Mouse (Mus musculus): ENCODE data around the gene Commd7.
"Not testable (repeated sequence)": the region's sequence is repeated elsewhere in the genome, so short reads cannot be mapped to it uniquely, and the experiment has no call there.

The Commd7 gene

DNA sequence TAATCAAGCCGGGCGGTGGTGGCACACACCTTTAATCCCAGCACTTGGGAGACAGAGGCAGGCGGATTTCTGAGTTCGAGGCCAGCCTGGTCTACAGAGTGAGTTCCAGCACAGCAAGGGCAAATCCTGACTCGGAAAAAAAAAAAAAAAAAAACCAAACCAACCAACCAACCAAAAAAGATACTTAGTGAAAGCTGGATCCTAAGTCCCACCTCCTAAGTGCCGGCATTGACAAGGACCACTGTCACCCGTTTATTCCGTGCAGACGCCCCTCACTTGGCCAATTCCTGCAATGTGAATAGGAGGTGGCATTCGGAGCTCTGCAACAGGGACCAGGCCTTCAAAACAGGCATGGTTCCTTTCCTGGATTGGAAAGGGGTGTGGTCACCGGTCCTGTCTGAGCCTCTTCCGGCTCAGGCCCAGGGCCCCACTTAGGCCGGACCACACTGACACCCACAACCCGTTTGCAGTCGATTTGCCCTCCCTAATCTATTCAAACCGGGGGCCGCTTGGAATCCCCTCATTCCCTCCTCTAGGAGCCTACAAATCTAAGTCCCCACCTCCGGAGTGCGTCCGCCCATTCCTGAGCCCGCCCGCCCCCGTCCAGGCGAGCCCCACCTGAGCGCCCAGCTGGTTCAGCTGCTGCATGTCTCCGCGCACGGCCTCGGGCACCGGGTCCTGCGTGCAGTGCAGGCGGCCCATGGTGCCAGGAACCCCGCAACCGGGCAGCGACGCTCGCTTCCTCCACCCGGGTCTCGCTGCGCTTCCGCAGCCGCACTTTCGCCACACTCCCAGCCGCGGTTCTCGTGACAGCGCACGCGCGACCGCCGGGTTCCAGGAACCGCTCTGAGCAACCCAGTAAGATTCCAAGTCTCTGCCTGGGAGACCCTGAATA is at the start of gene Commd7:
Gene Commd7, minus strand, starts transcription at position 806 of the 895 bp plus-strand sequence.
- DNase-seq (ENCODE audit: low read depth, low spot score): peak; percentile 86

GRCm38 (mm10) chr2:153679959-153680358 is 47.4 kb upstream of the Commd7 start:
- no peak for DNase-seq (ENCODE audit: low read depth, low spot score)

DNA sequence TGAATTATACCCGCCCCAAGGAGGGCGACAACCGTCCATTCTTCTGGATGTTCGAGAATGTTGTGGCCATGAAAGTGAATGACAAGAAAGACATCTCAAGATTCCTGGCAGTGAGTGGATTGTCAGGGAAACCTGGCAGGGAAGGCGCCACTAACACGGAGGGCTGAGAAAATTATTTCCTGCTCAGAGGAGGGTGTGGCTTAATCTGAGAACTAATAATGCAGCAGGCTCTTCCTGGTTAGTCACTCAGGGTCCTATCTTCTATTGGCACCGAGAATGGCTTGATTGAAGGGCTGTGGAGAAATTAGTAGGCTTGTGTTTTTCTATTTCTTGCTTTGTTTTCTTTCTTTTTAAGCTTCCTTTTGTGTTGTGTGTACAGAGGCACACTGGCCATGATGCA is 45.0 kb upstream of the Commd7 start:
- no peak for DNase-seq (ENCODE audit: low read depth, low spot score)

DNA sequence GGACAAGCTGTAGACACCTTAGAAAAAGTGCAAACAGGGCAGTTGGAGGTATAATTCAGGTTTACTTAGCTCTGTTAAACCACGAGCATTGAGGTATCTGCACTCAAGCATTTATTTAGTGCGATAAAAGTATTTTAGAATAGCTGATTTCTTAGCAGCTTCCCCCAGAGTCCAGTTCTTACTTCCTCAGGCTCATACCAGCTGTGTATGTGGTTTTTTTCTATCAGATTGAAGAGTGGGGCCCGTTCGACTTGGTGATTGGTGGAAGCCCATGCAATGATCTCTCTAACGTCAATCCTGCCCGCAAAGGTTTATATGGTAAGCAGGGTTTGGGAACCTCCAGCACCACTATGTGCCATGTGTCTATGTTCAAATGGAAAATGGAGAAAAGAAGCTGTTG is 44.4 kb upstream of the Commd7 start:
- no peak for DNase-seq (ENCODE audit: low read depth, low spot score)

- DNase-seq (ENCODE audit: low read depth, low spot score): not testable (repeated sequence)
Observed at GRCm38 (mm10) chr2:153675364-153675763, 42.8 kb upstream of the Commd7 start.

GRCm38 (mm10) chr2:153672619-153673018 is 40.0 kb upstream of the Commd7 start:
- no peak for DNase-seq (ENCODE audit: low read depth, low spot score)

DNA sequence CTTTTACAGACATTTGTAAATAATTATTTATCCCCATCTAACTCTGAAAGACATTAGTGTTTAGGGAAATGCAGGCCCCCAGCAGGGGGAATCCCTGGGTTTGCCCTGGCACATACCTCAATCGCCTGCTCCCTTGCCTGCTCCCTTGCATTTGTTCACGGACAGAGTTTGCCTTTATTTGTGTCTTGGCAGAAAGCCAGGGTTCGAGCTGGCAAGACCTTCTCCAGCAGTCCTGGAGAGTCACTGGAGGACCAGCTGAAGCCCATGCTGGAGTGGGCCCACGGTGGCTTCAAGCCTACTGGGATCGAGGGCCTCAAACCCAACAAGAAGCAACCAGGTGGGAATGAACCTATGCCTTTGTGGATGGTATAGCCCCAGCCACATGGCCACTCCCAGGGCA is 37.5 kb upstream of the Commd7 start:
- DNase-seq (ENCODE audit: low read depth, low spot score): no peak

DNA sequence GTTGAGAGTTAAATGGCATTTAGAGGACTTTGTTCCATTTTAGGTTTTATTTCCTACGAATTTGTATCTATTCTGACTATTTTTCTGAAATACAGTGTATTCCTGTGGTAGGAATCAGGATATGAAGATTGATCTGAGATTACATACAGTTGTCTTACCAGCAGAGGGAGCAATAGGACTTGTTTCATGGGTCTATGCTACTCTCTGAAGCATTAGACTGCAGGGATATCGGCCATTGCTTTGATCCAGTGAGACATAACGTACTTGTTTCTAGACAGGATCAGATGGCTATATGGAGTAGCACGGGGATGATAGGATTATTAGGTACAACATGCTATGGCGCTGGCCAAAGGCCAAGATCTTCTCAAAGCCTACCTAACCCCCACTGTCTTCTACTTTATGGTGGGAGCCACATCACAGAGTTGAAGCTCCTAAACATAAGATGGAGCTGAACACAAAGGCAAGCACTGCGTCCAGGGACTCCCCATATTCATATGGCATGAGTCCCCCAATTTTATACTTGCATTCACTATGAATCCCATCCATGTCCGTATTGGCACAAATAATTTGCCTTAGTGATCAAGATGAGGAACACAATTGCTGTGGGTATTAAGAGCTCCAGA is 36.3 kb upstream of the Commd7 start:
- peak; percentile 59 for DNase-seq (ENCODE audit: low read depth, low spot score)

DNA sequence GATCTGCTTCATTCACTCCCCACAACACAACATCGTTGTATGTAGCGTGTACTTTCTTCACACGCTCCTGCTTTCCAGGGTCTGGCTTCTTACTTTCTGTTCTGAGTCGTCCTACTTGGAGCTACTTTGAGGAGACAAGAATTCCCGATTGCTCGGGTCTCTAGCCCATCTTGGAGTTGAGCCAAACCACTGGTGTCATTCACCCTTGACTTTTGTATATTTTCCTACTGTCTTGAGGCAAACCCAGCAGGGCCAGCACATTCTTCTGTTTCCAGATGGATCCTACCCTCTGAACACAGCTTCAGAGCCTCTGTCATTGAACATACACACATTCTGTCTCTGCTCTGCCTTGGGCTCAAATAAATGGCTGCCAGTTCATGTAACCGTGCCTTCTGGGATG is 32.8 kb upstream of the Commd7 start:
- DNase-seq (ENCODE audit: low read depth, low spot score): peak; percentile 16

DNA sequence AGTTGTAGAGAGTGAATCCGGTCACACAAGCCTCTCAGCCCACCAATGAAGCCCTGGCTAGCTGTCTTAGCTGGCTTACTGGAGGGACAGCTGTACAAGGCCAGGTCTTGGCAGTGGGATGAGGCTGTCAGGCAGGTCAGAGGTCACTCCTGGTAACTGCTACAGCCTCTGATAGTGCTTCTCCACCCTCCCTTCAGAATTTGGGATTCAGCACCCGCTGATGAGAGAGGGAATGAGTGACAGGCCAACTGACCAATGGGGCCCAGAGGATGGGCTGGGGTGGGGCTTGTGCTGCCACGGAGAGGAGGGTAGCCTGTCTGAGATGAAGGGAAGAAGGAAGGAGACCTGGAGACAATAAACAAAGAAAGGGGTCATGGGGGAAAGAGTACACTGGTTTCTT is 28.0 kb upstream of the Commd7 start:
- DNase-seq (ENCODE audit: low read depth, low spot score): peak; percentile 54

GRCm38 (mm10) chr2:153657659-153658058 is 25.1 kb upstream of the Commd7 start:
- not testable (repeated sequence) for DNase-seq (ENCODE audit: low read depth, low spot score)

- DNase-seq (ENCODE audit: low read depth, low spot score): no peak
Observed at GRCm38 (mm10) chr2:153651681-153652080, 19.1 kb upstream of the Commd7 start.

GRCm38 (mm10) chr2:153650014-153650687 is 17.6 kb upstream of the Commd7 start:
- DNase-seq (ENCODE audit: low read depth, low spot score): peak; percentile 12

DNA sequence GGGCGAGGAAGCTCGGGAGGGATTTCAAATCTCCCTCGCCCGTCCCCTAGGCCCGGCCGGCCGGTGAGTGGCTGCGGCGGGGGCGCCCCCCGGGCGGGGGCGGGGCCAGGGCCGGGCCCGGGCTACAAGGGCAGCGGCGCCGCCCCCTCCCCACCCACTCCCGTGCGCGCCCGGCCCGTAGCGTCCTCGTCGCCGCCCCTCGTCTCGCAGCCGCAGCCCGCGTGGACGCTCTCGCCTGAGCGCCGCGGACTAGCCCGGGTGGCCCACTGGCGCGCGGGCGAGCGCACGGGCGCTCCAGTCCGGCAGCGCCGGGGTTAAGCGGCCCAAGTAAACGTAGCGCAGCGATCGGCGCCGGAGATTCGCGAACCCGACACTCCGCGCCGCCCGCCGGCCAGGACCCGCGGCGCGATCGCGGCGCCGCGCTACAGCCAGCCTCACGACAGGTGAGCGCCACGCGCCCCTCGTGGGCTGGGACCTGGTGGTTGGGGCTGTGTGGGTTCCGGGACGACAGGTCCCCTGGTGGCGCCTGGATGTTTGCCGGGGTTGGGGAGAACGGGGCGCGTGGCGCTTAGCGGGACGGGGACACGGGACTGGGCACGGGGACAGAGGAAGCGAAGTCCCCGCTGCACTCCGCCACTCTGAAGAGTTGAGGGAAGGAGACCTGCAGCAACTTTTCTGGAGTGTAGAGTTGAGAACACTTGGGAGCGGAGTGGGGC is 16.9 kb upstream of the Commd7 start, which contains the start of gene Dnmt3b:
Gene Dnmt3b, plus strand, starts transcription at position 153 of the 716 bp plus-strand sequence.
- peak; percentile 76 for DNase-seq (ENCODE audit: low read depth, low spot score)

- no peak for DNase-seq (ENCODE audit: low read depth, low spot score)
Observed at GRCm38 (mm10) chr2:153648773-153649297, 16.3 kb upstream of the Commd7 start.

GRCm38 (mm10) chr2:153642999-153643398 is 10.4 kb upstream of the Commd7 start:
- DNase-seq (ENCODE audit: low read depth, low spot score): no peak

DNA sequence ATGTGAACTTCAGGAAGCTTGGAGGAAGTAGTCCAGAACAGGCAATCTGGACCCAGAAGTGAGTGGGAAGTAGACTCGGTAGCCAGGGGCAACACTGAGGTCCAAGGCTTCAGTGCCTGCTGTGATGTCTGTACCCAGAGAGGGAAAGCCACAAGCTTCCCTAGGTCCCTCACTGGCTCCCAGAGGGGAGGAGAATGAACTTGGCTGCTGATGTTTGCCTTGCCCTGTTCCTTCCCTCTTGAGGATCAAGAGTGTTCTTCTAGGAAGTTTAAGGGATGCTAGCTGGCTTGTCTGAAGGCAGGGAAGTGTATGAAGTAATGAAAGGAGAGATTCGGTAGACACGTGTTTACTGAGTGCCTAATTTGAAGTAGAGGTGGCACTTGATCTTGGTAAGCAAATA is 9.9 kb upstream of the Commd7 start:
- no peak for DNase-seq (ENCODE audit: low read depth, low spot score)

DNA sequence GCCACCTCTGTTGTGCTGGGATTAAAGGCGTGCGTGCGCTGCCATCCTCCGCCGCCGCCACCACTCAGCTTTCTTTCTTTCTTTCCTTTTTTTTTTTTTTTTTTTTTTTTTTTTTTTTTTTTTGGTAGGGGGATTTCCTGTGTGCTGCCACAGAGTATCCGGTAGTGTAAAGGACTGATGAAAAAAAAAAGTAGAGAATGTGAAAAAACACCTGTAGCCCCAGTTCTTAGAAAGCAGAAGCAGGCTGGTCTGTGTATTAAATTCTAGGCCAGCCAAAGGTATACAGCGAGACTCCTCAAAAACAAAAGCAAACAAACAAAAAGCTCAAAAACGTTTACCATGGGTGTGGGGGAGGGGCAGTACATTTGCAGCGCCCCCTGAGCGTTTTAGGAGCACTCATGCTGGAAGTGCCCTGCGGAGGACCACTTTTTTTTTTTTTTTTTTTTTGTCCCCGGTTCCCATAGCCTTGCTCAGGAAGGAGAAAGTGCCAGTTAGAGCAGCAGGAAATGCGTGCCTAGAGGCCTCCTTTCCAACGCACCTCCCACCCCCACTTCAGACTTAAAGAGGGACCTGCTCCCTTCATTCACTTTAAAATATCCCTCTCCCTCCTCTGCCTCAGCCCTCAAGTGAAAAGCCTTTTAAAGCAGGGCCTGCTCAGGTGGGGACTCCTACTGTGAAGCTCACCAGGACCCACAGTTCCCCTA is 6.5 kb upstream of the Commd7 start:
- no peak for DNase-seq (ENCODE audit: low read depth, low spot score)

- no peak for DNase-seq (ENCODE audit: low read depth, low spot score)
Observed at GRCm38 (mm10) chr2:153633259-153633658, 678 bp upstream of the Commd7 start.

- DNase-seq (ENCODE audit: low read depth, low spot score): no peak
Observed at GRCm38 (mm10) chr2:153632871-153633226, 268 bp upstream of the Commd7 start.

- no peak for DNase-seq (ENCODE audit: low read depth, low spot score)
Observed at GRCm38 (mm10) chr2:153630950-153631349, 1.6 kb downstream of the Commd7 start.

All from mesoderm, embryonic 11.5 days (tissue).